Mouse (Mus musculus) lung, adult 2 months (tissue): Measurements from ENCODE around the gene Sept6. TPM values are rescaled to one million over a fixed set of nuclear protein-coding genes. Genes with fewer than 3 reads are reported as not detected.

Experiments
- DNase-seq: peaks from one replicate; pipeline ENCODE4 v3.0.0; 2022
- H3K4me1 ChIP-seq: fragments of 200-500 bp; 2 replicates; pipeline ENCODE4 v1.6.1; 2011; ENCODE audit warnings: low read length; ENCODE audit not compliant: control insufficient read depth, insufficient read depth
- H3K4me3 ChIP-seq: fragments of 200-500 bp; replicated peaks from 2 replicates; pipeline ENCODE3; 2011; ENCODE audit warnings: low read depth, mild to moderate bottlenecking, control low read depth, low read length; ENCODE audit errors: extremely low read depth
- CTCF ChIP-seq: fragments of 200-500 bp; IDR thresholded peaks from 2 replicates; pipeline ENCODE4 v1.5.1; 2011; ENCODE audit warnings: mild to moderate bottlenecking, low read length, control low read depth; ENCODE audit not compliant: insufficient read depth
- POLR2A ChIP-seq: fragments of 200-500 bp; IDR thresholded peaks from 2 replicates; pipeline ENCODE4 v1.6.1; 2011; ENCODE audit warnings: low read depth, mild to moderate bottlenecking, control low read depth, low read length, borderline replicate concordance; ENCODE audit errors: extremely low read depth
- WGBS: fragments of 180-500 bp; shearing (Covaris S2); methylation state at CpG from one replicate; pipeline ENCODE4 v1.1.7; 2018; 5-methylcytosine and 5-hydroxymethylcytosine counted together
- polyA plus RNA-seq: library from polyadenylated mRNA; depleted of rRNA; stranded (reverse); fragments of >200 nt; gene quantifications from 2 replicates; pipeline ENCODE4 v1.2.3, GENCODE M21; 2012

The Sept6 gene
- polyA plus RNA-seq, 1 experiment = 9.0 TPM

DNA sequence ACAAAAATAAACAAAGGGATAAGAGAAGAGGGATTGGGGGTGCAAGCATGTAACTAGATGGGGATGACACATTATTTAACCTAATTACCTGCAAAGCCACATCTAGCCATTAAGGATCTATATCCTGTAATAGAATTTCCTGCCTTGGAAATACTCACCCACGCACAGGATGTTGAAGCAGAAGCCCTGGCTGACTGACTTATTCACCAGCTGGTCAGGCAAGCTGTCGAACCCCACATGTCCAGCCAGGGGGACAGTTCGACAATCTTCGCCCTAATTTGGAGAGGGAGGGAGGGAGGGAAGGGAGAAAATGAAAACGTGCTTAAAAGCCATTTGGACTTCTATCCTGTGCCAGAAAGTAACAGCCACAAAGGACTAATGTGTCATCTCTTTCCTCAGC, 16.7 kb downstream of the Sept6 start:
- DNase-seq = no peak
- WGBS = 59% methylated on average over 5 of the region's 5 CpGs
- no peaks in the 10 kb centered on the region for H3K4me1 ChIP-seq

DNA sequence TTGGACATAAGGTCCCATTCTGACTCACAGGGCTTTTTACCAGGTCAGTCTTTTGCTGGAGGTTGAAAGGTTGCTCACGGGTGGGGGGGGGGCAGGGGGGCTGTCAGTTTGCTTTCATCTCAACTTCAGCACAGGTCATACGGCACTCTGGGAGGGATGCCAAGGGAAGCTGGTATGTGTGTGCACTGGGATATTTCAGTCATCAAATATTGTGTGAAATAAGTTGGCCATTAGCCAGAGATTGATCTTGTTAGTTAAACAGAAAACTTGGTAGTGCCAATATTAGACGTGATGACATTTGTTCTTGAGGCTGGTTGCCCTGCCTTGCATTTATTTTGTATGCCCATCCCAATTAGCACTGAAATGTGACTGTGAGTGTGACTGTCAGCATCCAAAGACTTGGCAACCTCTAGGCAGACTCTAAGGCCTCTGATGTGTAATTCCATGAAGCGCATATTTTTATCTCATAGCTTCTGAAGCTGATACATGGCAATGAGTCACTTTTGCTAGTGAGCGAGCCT, 18.6 kb downstream of the Sept6 start:
- WGBS = 59% methylated on average over 5 of the region's 5 CpGs
- TF ChIP-seq CTCF = no peak
- TF ChIP-seq POLR2A = no peak
- no peak for DNase-seq

More for the DNA sequence above, 16.7 kb downstream of the Sept6 start:
- no peak for TF ChIP-seq CTCF
- TF ChIP-seq POLR2A = no peak
- H3K4me3 ChIP-seq = no peak overlapping the region

DNA sequence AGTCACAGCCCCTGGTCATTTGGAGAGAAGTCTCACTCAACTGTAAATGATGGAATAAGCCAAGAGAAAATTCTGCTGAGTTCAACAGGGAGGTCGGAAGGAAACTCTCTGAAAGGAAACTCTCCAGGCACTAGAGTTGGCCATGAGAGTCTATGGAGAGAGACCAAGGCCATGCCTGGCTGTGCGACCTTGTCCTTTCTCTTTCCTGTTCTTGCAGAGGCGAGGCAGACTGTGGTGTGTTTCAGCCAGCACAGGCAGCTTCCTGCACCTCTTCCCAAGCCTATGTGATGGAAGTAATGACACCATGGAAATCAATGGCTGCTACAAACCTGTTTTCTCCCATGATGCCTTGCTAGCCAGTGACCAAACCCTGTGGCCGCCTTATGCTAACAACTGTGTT, 20.4 kb downstream of the Sept6 start:
- Histone ChIP-seq H3K4me3 (no peak overlapping the region), H3K4me1 (no peaks in the 10 kb centered on the region)
- 69% methylated on average over 4 of the region's 4 CpGs for WGBS
- DNase-seq = no peak
- TF ChIP-seq CTCF = no peak
- TF ChIP-seq POLR2A = no peak

More for the DNA sequence above, 18.6 kb downstream of the Sept6 start:
- no peak overlapping the region for H3K4me3 ChIP-seq
- no peaks in the 10 kb centered on the region for H3K4me1 ChIP-seq

DNA sequence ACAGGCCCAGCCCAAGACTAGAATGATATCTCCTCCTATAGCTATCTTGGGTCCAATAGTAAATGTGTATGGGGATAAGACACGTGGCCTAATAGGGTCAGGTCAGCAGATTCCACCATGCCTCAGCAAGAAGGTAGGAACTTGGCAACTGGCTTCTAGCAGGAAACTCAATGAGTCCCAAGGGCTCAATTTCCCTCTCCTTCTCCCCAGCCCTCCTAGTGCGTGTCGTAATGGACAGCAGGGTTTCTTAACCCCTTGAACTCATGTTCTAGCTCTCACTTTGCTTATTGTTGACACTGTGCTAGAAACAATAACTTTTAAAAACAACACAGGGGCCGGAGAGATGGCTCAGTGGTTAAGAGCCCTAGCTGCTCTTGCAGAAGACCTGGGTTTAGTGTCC, 22.1 kb downstream of the Sept6 start:
- 71% methylated on average over 4 of the region's 4 CpGs for WGBS
- DNase-seq = no peak
- Histone ChIP-seq H3K4me3 (no peak overlapping the region), H3K4me1 (no peaks in the 10 kb centered on the region)
- TF ChIP-seq POLR2A = no peak

DNA sequence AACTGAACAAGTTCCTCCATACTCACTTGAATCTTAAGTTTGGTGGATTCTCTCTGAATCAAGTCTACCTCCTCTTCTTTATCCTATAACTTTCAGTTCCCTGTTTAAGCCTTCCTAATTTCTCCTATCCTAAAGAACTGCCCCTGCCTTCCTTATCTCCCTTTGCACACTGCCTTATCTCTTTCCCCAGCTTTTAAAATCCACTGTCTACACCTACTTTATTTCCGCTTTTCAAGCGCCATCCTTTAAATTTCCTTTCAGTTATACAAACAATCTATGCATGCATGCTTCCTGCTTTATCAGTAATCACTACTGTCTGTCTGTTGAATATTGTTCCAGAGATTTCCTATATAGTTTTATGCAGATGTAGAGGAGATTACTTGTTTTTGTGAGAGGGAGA, 34.9 kb downstream of the Sept6 start:
- H3K4me3 ChIP-seq = no peak overlapping the region
- WGBS = 64% methylated on average over 2 of the region's 2 CpGs
- H3K4me1 ChIP-seq = no peaks in the 10 kb centered on the region
- DNase-seq = no peak
- TF ChIP-seq POLR2A (no peak), CTCF (no peak)

DNA sequence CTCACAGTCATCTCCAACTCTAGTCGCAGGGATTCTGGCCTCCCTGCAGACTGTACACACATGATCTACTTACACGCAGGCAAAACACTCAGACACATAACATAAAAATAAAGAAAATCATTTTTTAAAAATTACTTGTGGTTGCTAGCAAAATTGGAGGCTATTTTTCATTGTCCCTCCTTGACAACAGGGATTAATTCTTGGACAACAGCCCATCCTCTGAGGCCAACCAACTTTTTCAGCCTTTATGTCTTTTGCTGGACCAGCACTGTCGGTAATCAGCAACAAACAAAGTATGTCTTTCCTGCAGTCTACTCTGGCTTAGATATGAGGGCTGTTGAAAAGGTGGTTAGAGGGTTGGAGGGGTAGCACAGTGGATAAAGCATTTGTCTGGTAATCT, 50.5 kb downstream of the Sept6 start:
- Histone ChIP-seq H3K4me1 (no peaks in the 10 kb centered on the region), H3K4me3 (no peak overlapping the region)
- no peak for DNase-seq
- TF ChIP-seq POLR2A (no peak), CTCF (no peak)
- WGBS = 76% methylated on average over 3 of the region's 3 CpGs

DNA sequence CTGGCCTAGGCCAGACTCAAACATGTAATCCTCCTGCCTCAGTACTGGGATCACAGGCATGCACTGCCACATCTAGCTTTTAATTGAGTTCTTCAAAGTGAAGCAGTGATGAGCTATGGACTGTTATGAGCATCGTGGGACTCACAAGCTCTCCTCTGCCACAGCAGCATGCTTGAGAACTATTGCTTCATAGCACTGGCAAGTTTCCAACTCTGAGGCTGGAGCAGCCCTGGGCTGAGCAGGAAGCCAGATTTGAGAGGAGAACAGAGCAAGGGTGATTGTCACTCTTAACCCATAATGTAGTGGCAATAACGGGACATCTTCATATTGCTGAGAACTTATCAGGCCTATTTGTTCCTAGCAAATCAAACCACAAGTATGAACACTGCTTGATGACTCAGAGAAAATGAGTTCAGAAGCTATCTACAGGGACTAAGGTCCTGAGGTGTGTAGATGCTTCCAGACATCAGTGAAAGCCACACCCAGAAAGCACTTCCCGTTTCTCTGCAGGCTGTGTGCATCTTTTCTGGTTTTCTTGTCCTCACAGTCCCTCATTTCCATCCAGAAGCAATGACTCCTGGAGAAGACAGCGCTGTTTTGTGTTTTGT, 51.7 kb downstream of the Sept6 start:
- H3K4me1 ChIP-seq = no peaks in the 10 kb centered on the region
- 48% methylated on average over 4 of the region's 4 CpGs for WGBS
- H3K4me3 ChIP-seq = no peak overlapping the region
- DNase-seq = peak; percentile 13
- no peak for TF ChIP-seq POLR2A
- TF ChIP-seq CTCF = no peak

DNA sequence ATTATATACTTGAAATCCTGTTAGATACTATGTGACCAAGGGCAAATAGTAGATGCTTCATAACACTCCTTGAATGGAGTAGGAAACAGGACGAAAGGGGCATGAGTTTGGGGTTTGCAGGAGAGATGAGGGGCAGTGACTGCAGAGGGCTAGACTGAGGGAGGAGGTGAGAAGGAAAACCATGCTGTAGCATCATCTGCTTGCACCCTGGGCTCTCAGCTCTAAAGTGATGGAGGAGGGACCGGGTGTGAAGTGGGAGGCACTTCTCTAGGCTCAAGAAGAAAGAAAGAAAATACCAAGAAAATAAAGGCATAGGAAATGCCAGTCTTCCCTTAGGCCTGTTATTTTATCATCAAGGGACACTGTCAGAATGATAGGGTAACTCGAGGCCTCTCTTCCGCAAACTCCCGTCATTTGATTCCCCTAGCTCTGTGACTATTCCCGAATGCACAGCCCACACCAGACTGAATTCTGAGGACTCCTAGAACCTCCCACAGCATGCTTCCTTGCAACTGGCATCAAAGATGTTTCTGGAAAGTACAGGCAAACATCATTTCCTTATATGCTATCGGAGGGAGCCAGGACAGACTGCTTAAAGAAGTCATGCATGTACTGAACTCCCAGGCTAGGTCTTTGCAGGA, 56.1 kb downstream of the Sept6 start:
- Histone ChIP-seq H3K4me3 (no peak overlapping the region), H3K4me1 (no peaks in the 10 kb centered on the region)
- 69% methylated on average over 7 of the region's 7 CpGs for WGBS
- no peak for TF ChIP-seq POLR2A
- TF ChIP-seq CTCF = no peak
- no peak for DNase-seq

DNA sequence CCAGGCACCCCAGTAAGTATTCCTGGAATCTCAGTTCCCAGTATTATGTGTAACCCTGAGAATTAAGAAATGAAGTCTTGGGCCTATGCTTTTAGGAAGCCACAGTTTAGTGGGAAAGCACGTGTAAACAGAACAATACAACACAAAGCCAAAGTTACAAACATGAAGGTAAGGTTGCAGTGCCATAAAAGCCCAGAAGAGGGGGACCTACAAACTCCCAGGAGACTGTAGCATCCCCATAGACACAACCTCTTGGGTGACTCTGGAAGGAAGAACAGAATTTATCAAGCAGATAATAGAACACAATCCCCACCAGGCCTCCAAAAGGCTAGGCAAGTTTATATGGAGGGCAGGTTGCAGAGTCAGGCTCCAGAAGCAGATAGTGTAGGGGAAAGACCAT, 61.0 kb downstream of the Sept6 start:
- Histone ChIP-seq H3K4me3 (no peak overlapping the region), H3K4me1 (no peaks in the 10 kb centered on the region)
- 37% methylated on average over 1 of the region's 1 CpGs for WGBS
- TF ChIP-seq POLR2A (no peak), CTCF (no peak)
- no peak for DNase-seq

DNA sequence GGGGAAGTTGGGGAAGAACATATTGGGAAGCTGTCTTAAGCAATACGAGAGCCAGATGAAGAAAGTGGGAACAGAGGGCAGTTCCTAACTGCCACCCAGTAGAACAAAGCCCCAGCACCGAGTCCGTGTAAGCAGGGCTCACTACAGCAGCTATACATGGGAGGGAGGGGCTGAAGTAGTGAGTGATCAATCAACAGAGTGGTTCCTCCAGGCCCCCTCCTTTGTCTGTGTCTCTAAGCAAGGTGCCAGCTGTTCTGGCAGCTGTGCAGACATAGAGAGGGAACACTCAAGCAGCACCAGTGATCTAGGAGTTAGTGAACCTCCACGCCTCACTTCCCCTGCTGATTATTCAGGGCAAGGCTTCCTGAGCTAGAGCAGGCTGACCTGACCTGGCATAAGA, 61.9 kb downstream of the Sept6 start:
- Histone ChIP-seq H3K4me1 (no peaks in the 10 kb centered on the region), H3K4me3 (no peak overlapping the region)
- no peak for TF ChIP-seq POLR2A
- TF ChIP-seq CTCF = no peak
- WGBS = 61% methylated on average over 4 of the region's 4 CpGs
- no peak for DNase-seq
